Mouse (Mus musculus): ENCODE measurements at regions not wholly inside any gene's neighbourhood (a gene's known extent, or its start where the extent isn't known, plus 50 kb on each side); places are given as distances from the start of the nearest gene placed in this dataset.

- DNase-seq (ENCODE audit: extremely low read depth, low read depth), result no peak
These were observed 52.3 kb upstream of the Bace2 start for GRCm38 (mm10) chr16:97304156-97304735.
